Mouse (Mus musculus): Measurements from ENCODE around the gene Rtn4ip1. TPM values are rescaled to one million over a fixed set of nuclear protein-coding genes. Genes with fewer than 3 reads are reported as not detected.

The Rtn4ip1 gene
- 12.8 and 17.7 TPM in 2 replicates for polyA plus RNA-seq (2012; rRNA removed; ENCODE audit: low replicate concordance)

DNA sequence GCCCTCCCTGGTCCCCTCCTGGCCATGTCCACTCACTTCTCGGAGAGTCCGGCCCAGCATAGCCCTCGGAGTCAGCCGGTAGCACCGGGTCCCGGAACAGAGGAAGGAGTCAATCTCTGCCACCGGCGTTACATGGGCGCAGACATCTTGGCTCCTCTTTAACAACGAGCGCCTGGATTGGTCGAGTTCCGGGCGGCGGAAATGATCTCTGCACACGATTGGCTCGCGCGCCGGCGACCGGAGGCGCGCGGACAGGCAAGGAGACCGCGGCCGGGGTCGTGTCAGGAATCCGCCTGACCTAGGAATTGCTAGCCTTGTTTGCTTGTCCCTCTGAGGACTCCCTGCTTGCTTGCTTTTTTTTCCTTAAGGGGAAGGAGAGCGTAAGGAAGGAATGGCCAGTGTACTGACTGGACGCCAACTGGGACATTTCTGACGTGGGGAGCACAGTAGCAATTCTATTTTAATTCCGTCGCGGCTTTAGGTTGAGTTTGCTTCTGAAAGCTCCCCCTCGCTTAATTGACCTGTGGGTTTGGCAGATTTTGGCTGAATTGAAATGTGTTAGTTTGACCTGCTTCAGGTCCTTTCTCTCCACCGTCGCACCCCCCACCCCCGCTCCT, at the start of gene Rtn4ip1, which contains the start of gene Qrsl1:
Gene Rtn4ip1, plus strand, starts transcription at position 230 of the 617 bp plus-strand sequence.
Gene Qrsl1, minus strand, starts transcription at position 168 of the 617 bp plus-strand sequence.

Other genes with a start within 250 kb of the Rtn4ip1 start
- gene Qrsl1, start 62 bp upstream of the Rtn4ip1 start, polyA plus RNA-seq (2012; rRNA removed; ENCODE audit: low replicate concordance): 9.6 and 13.8 TPM in 2 replicates
- gene Crybg1, start 247.0 kb downstream of the Rtn4ip1 start, polyA plus RNA-seq (2012; rRNA removed; ENCODE audit: low replicate concordance): 3.8 and 4.1 TPM in 2 replicates